Mouse (Mus musculus): ENCODE data around the gene Timm9. TPM values are rescaled to one million over a fixed set of nuclear protein-coding genes. Genes with fewer than 3 reads are reported as not detected.
A peak's percentile ranks its signal among the peaks of the same experiment; 100 is the strongest.
"Not testable (repeated sequence)": the region's sequence is repeated elsewhere in the genome, so short reads cannot be mapped to it uniquely, and the experiment has no call there.

The Timm9 gene
- polyA plus RNA-seq, 1 experiment = 25.3 TPM

DNA sequence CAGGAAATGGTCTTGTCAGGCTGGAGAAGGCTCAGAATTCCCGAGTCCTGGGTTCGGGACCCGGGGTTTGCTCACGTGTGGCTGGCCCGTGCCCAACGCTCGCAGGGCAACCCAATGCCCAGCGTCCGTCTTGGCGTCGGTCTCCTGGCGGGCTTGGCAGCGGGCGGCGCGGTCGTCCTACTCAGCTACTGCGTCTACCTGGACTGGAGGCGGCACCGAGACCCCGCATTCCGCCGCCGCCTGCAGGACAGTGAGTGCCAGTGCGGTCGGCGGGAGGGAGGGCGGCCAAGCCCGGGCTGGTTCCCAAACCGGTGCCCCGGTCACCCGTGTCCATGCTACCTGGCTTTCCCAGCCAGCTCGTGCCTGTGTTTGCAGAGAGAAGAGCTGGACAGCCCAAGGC is 25.2 kb downstream of the Timm9 start, which contains the start of gene Tomm20l:
TSS of gene Tomm20l (plus strand) at position 98 of the 400 bp plus-strand sequence.
- TF ChIP-seq POLR2A (IDR thresholded peaks at IDR 0.05; ENCODE audit: low read depth, low read length) (no peak), CTCF (conservative IDR thresholded peaks at IDR 0.05; ENCODE audit: insufficient read depth, insufficient read length, low read depth, low read length) (peak; percentile 34)
- H3K4me1 ChIP-seq (ENCODE audit: control insufficient read depth, insufficient read depth, low read length) = no peaks in the 10 kb centered on the region
- no peaks in the 10 kb centered on the region for H3K36me3 ChIP-seq (ENCODE audit: control insufficient read depth, insufficient read depth, low read length)
- no peak within 1 kb of the TSS for H3K27ac ChIP-seq (ENCODE audit: insufficient read depth, low read depth, low read length)
- DNase-seq = peak; percentile 81
- no peaks in the 10 kb centered on the region for H3K27me3 ChIP-seq (replicated peaks; ENCODE audit: control insufficient read depth, insufficient read depth, low read length)
- WGBS = 7% methylated on average over 33 of the region's 33 CpGs
- peak within 1 kb of the TSS; percentile 5; the same call in 1 of the 2 replicates for H3K4me3 ChIP-seq (ENCODE audit: insufficient read depth, low read depth, low read length)

DNA sequence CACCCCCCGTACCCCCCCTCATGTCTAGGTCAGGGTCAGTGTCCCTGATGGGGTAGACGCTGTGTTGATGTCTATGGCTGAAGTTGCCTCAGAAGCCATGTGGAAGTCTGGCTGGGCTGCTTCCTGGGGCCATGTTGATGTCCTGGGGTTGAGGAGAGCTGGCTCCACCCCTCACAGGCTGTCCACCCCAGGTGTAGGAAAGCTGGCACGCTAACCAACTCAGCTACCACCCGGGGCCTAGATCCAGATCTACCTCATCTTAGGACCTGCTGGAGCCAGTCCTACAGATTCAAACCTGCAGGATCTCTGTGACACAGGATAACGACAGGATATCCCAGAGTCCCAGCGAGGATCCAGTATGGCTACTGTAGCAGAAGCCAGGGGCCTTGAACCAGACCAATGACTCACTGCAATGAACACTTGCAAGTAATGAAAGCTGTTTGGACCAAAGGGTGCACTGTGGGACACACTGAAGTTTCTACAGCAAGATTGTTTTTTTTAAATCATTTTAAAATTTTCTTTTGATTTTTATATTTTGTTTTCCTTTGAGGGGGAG is 29.2 kb downstream of the Timm9 start:
- no peaks in the 10 kb centered on the region for H3K27me3 ChIP-seq (replicated peaks; ENCODE audit: control insufficient read depth, insufficient read depth, low read length)
- no peak for TF ChIP-seq POLR2A (IDR thresholded peaks at IDR 0.05; ENCODE audit: low read depth, low read length)
- TF ChIP-seq CTCF (conservative IDR thresholded peaks at IDR 0.05; ENCODE audit: insufficient read depth, insufficient read length, low read depth, low read length) = no peak
- H3K36me3 ChIP-seq (ENCODE audit: control insufficient read depth, insufficient read depth, low read length) = no peaks in the 10 kb centered on the region
- H3K4me1 ChIP-seq (ENCODE audit: control insufficient read depth, insufficient read depth, low read length) = no peaks in the 10 kb centered on the region
- no peak overlapping the region for H3K27ac ChIP-seq (ENCODE audit: insufficient read depth, low read depth, low read length)
- DNase-seq = no peak
- WGBS = 88% methylated on average over 6 of the region's 6 CpGs
- H3K4me3 ChIP-seq (ENCODE audit: insufficient read depth, low read depth, low read length) = no peak overlapping the region

DNA sequence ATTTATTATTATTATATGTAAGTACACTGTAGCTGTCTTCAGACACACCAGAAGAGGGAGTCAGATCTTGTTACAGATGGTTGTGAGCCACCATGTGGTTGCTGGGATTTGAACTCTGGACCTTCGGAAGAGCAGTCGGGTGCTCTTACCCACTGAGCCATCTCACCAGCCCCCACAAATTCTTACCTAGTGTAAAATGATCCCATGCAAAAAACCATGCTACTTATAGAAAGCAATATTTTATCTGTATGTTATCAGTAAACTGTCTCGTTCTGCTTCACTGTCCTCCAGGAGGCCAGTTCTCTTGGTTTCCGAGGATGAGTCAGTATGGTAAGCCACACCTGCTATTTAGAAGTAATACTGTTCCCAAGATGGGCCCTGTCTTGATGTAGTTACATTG is 32.2 kb downstream of the Timm9 start:
- 75% methylated on average over 4 of the region's 4 CpGs for WGBS
- not testable (repeated sequence) for DNase-seq; H3K36me3 ChIP-seq (ENCODE audit: control insufficient read depth, insufficient read depth, low read length); H3K27ac ChIP-seq (ENCODE audit: insufficient read depth, low read depth, low read length); H3K4me3 ChIP-seq (ENCODE audit: insufficient read depth, low read depth, low read length); H3K4me1 ChIP-seq (ENCODE audit: control insufficient read depth, insufficient read depth, low read length); H3K27me3 ChIP-seq (replicated peaks; ENCODE audit: control insufficient read depth, insufficient read depth, low read length)

DNA sequence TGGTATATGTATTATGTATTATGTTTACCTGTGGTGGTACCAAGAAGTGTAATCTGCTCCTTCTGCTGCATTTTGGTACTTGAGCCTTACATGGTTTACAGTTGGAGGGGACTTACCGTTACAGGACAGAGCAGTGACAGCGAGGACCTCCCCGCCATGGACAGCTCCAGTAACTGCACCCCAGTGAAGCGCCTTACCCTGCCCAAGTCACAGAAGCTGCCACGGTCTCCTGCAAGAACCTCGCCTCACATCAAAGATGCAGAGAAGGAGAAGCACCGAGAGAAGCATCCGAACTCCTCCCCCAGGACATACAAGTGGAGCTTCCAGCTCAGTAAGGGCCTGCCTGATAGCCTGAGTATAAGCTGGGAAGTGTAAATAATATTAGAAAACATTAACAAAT is 50.2 kb downstream of the Timm9 start:
- WGBS = 92% methylated on average over 8 of the region's 8 CpGs
- TF ChIP-seq POLR2A (IDR thresholded peaks at IDR 0.05; ENCODE audit: low read depth, low read length) = no peak
- TF ChIP-seq CTCF (conservative IDR thresholded peaks at IDR 0.05; ENCODE audit: insufficient read depth, insufficient read length, low read depth, low read length) = no peak
- Histone ChIP-seq H3K27ac (ENCODE audit: insufficient read depth, low read depth, low read length) (no peak overlapping the region), H3K27me3 (replicated peaks; ENCODE audit: control insufficient read depth, insufficient read depth, low read length) (no peaks in the 10 kb centered on the region), H3K4me3 (ENCODE audit: insufficient read depth, low read depth, low read length) (no peak overlapping the region), H3K4me1 (ENCODE audit: control insufficient read depth, insufficient read depth, low read length) (no peaks in the 10 kb centered on the region), H3K36me3 (ENCODE audit: control insufficient read depth, insufficient read depth, low read length) (peaks cover 2% of the 10 kb centered on the region)
- DNase-seq = no peak

Other genes starting within 250 kb of the Timm9 start
- gene Actr10, start 198.8 kb downstream of the Timm9 start, polyA plus RNA-seq (2012; rRNA removed) = 31.9 and 44.6 TPM in 2 replicates
- gene Psma3, start 162.1 kb downstream of the Timm9 start, polyA plus RNA-seq (2012; rRNA removed) = 21.1 and 44.9 TPM in 2 replicates
- 3.0 and 3.6 TPM in 2 replicates for gene Arid4a, start 120.7 kb downstream of the Timm9 start, polyA plus RNA-seq (2012; rRNA removed)
- gene Tomm20l, start 25.3 kb downstream of the Timm9 start, polyA plus RNA-seq (2012; rRNA removed) = not detected in 2 replicates
- gene 2700049A03Rik, start 164 bp upstream of the Timm9 start, polyA plus RNA-seq (2012; rRNA removed) = 2.1 and 2.4 TPM in 2 replicates
- gene Dact1, start 173.2 kb upstream of the Timm9 start, polyA plus RNA-seq (2012; rRNA removed) = 3.9 and 4.0 TPM in 2 replicates

Measured in kidney, adult 2 months (tissue).